Mouse (Mus musculus) heart, embryonic 13.5 days (tissue): Measurements from ENCODE around the gene Gm14190. TPM values are rescaled to one million over a fixed set of nuclear protein-coding genes. Genes with fewer than 3 reads are reported as not detected.
"Not testable (repeated sequence)": the region's sequence is repeated elsewhere in the genome, so short reads cannot be mapped to it uniquely, and the experiment has no call there.

Experiments
- ATAC-seq: fragments of 200-750 bp; cut with Nextera tagmentation; 2 replicates; pipeline ENCODE4 v1.8.0; 2017; ENCODE audit warnings: moderate TSS enrichment; ENCODE audit not compliant: insufficient number of reproducible peaks, low FRiP score, low TSS enrichment; ENCODE audit errors: extremely low read depth
- H3K27ac ChIP-seq: fragments of 300-500 bp; sonication (generic); replicated peaks from 2 replicates; pipeline ENCODE4 v1.5.1; 2015; ENCODE audit warnings: moderate library complexity, mild to moderate bottlenecking, inconsistent platforms
- H3K27me3 ChIP-seq: fragments of 300-500 bp; sonication (generic); replicated peaks from 2 replicates; pipeline ENCODE4 v1.6.1; 2015; ENCODE audit warnings: mild to moderate bottlenecking, inconsistent platforms
- H3K36me3 ChIP-seq: fragments of 300-500 bp; sonication (generic); 2 replicates; pipeline ENCODE4 v1.6.1; 2015; ENCODE audit warnings: mild to moderate bottlenecking, inconsistent platforms
- H3K4me1 ChIP-seq: fragments of 300-500 bp; sonication (generic); 2 replicates; pipeline ENCODE4 v1.6.1; 2015; ENCODE audit warnings: inconsistent platforms
- H3K4me2 ChIP-seq: fragments of 300-500 bp; sonication (generic); 2 replicates; pipeline ENCODE4 v1.6.1; 2015; ENCODE audit warnings: inconsistent platforms, mild to moderate bottlenecking, moderate library complexity
- H3K4me3 ChIP-seq: fragments of 300-500 bp; sonication (generic); 2 replicates; pipeline ENCODE4 v1.5.1; 2015; ENCODE audit warnings: moderate library complexity, mild to moderate bottlenecking, inconsistent platforms
- H3K9ac ChIP-seq: fragments of 300-500 bp; sonication (generic); 2 replicates; pipeline ENCODE4 v1.6.1; 2015; ENCODE audit warnings: inconsistent platforms, mild to moderate bottlenecking, moderate library complexity
- H3K9me3 ChIP-seq: fragments of 300-500 bp; sonication (generic); 2 replicates; pipeline ENCODE4 v1.6.1; 2016; ENCODE audit warnings: inconsistent platforms
- WGBS: fragments of 180-500 bp; shearing (Covaris S2); methylation state at CpG from one replicate; pipeline ENCODE4 v1.1.7; 2015; ENCODE audit warnings: mixed read lengths; 5-methylcytosine and 5-hydroxymethylcytosine counted together
- polyA plus RNA-seq: library from polyadenylated mRNA; unstranded; fragments of >200 nt; fragmentation: Nextera tagmentation; extraction: Ambion mirVana; gene quantifications from 2 replicates; pipeline ENCODE4 v1.2.1, GENCODE M21; 2015

Gene Gm14190
- polyA plus RNA-seq, 1 experiment from 2014 or later = not detected

DNA sequence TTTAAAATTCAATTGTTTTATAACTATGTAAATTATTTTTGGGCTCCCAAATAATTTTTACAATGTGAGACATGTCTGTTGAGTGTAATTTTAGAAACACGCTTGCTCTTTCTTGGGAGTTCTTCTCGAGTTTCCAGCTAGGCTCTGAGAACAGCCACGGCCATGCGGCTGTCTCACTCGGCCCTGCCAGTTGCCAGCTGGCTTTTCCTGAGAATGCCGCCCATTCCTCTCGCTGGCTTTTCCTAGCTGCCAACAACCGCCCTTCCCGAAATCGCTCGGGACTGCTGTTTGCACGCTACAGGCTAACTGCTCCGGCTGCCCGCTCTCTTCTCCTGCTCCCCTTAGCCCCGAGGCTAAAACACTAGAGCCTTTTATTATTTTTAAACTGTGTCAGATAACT lies 44.1 kb downstream of the Gm14190 start:
- WGBS = 79% methylated on average over 15 of the region's 15 CpGs
- no peak overlapping the region for H3K4me2 ChIP-seq
- no peaks in the 10 kb centered on the region for H3K36me3 ChIP-seq
- no peak overlapping the region for H3K9ac ChIP-seq
- no peak overlapping the region for H3K27ac ChIP-seq
- H3K4me3 ChIP-seq = no peak overlapping the region
- H3K4me1 ChIP-seq = no peaks in the 10 kb centered on the region
- no peak for ATAC-seq
- no peaks in the 10 kb centered on the region; the same call in 1 of the 2 replicates for H3K9me3 ChIP-seq
- peaks cover 3% of the 10 kb centered on the region for H3K27me3 ChIP-seq

DNA sequence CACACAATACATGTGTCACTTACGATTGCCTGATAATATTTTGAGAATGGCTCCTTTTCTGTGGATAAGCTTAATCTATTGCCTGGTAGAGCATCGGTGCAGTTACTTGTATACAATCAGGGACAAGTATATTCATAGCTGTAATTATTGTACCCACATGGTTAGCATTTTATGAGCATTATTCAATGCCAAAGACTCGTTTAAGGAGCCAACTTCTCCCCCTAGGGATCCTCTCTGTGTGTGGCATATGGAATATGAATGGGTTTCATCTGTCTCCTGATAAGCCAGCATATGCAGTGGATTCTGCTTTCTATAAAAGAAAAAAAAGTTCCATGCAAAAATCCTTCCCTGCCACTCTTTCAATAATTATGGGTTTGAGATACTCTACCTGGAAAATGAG lies 46.2 kb downstream of the Gm14190 start:
- 70% methylated on average over 3 of the region's 3 CpGs for whole genome bisulfite sequencing
- ATAC-seq = no peak
- Histone ChIP-seq H3K4me3 (no peak overlapping the region), H3K36me3 (no peaks in the 10 kb centered on the region), H3K9me3 (no peaks in the 10 kb centered on the region), H3K27me3 (peaks cover 3% of the 10 kb centered on the region), H3K27ac (no peak overlapping the region), H3K9ac (no peak overlapping the region), H3K4me2 (no peak overlapping the region), H3K4me1 (no peaks in the 10 kb centered on the region)

DNA sequence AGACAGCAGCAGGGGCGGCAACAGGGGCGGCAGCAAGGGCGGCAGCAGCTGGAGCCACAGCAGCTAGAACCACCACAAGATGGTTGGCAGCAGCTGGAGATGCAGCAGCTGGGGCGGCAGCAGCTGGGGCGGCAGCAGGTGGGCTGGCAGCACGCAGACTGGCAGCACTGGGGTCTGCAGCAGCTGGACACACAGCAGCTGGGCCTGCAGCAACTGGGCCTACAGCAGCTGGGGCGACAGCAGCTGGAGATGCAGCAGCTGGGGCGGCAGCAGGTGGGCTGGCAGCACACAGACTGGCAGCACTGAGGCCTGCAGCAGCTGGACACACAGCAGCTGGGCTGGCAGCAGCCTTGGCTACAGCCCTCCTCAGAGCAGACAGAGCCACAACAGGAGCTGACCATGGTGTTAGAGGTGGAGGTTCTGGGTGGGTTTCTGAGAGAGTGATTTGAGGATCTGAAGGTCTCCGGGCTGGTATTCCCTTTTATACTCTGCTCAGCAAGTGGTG lies 46.9 kb downstream of the Gm14190 start, which contains the start of gene Krtap4-7:
Krtap4-7 (minus strand) TSS at position 455 of the 505 bp plus-strand sequence.
- H3K4me3 ChIP-seq, H3K36me3 ChIP-seq, H3K9ac ChIP-seq, ATAC-seq, H3K27ac ChIP-seq, H3K4me2 ChIP-seq, H3K4me1 ChIP-seq, H3K27me3 ChIP-seq, H3K9me3 ChIP-seq: not testable (repeated sequence)
- 74% methylated on average over 9 of the region's 9 CpGs for WGBS

DNA sequence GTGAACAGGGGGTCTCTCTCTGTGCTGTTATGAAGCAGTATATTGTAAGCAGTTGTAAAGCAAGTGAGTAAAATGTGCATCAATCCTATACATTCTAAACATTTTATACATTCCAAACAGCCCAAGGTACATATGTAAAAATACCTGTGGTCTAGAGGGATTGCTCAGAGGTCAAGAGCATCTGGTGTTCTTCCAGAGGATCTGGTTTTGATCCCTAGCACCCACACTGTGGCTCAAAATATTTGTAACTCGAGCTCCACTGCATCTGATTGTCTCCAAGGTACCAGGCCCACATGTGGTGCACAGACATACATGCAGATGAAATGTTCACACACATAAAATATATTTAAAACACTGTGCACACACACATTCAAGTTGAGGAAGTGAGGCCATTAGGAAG lies 49.6 kb downstream of the Gm14190 start:
- peaks cover 3% of the 10 kb centered on the region; the same call in 1 of the 2 replicates for H3K4me1 ChIP-seq
- H3K27ac ChIP-seq = no peak overlapping the region
- 13% methylated on average over 1 of the region's 1 CpGs for WGBS
- no peaks in the 10 kb centered on the region for H3K36me3 ChIP-seq
- ATAC-seq = no peak
- peaks cover 3% of the 10 kb centered on the region; the same call in 1 of the 2 replicates for H3K27me3 ChIP-seq
- H3K9ac ChIP-seq = no peak overlapping the region
- H3K9me3 ChIP-seq = no peaks in the 10 kb centered on the region
- no peak overlapping the region for H3K4me3 ChIP-seq
- H3K4me2 ChIP-seq = no peak overlapping the region

Other genes starting within 250 kb of the Gm14190 start
- gene Krt23, start 197.6 kb downstream of the Gm14190 start, polyA plus RNA-seq = 0.52 and 0.57 TPM in 2 replicates
- not detected in 2 replicates for gene Krt39, start 169.4 kb downstream of the Gm14190 start, polyA plus RNA-seq
- not detected in 2 replicates for gene Krt40, start 147.6 kb downstream of the Gm14190 start, polyA plus RNA-seq
- gene Krtap3-3, start 139.9 kb downstream of the Gm14190 start, polyA plus RNA-seq = not detected in 2 replicates
- not detected in 2 replicates for gene Krtap3-2, start 133.9 kb downstream of the Gm14190 start, polyA plus RNA-seq
- not detected in 2 replicates for gene Gm11939, start 131.3 kb downstream of the Gm14190 start, polyA plus RNA-seq
- gene Krtap3-1, start 124.1 kb downstream of the Gm14190 start, polyA plus RNA-seq = not detected in 2 replicates
- gene Krtap1-5, start 109.7 kb downstream of the Gm14190 start, polyA plus RNA-seq = not detected in 2 replicates
- not detected in 2 replicates for gene Krtap1-4, start 107.1 kb downstream of the Gm14190 start, polyA plus RNA-seq
- not detected in 2 replicates for gene Krtap1-3, start 99.4 kb downstream of the Gm14190 start, polyA plus RNA-seq
- not detected in 2 replicates for gene Krtap9-3, start 92.6 kb downstream of the Gm14190 start, polyA plus RNA-seq
- gene Gm11938, start 87.4 kb downstream of the Gm14190 start, polyA plus RNA-seq = not detected in 2 replicates
- gene Gm11937, start 80.6 kb downstream of the Gm14190 start, polyA plus RNA-seq = not detected in 2 replicates
- not detected in 2 replicates for gene Krtap2-4, start 75.9 kb downstream of the Gm14190 start, polyA plus RNA-seq
- not detected in 2 replicates for gene Gm11562, start 70.3 kb downstream of the Gm14190 start, polyA plus RNA-seq
- not detected in 2 replicates for gene Krtap4-1, start 62.5 kb downstream of the Gm14190 start, polyA plus RNA-seq
- gene Krtap4-2, start 55.7 kb downstream of the Gm14190 start, polyA plus RNA-seq = not detected in 2 replicates
- gene Krtap4-7, start 46.7 kb downstream of the Gm14190 start, polyA plus RNA-seq = not detected in 2 replicates
- gene Gm11555, start 40.5 kb downstream of the Gm14190 start, polyA plus RNA-seq = not detected in 2 replicates
- gene Gm11563, start 31.8 kb downstream of the Gm14190 start, polyA plus RNA-seq = not detected in 2 replicates
- gene Krtap4-6, start 24.8 kb downstream of the Gm14190 start, polyA plus RNA-seq = not detected in 2 replicates
- gene Gm14180, start 43.5 kb upstream of the Gm14190 start, polyA plus RNA-seq = not detected in 2 replicates
- not detected in 2 replicates for gene Gm11595, start 82.2 kb upstream of the Gm14190 start, polyA plus RNA-seq
- gene Krtap4-8, start 90.0 kb upstream of the Gm14190 start, polyA plus RNA-seq = not detected in 2 replicates
- not detected in 2 replicates for gene Krtap4-9, start 94.5 kb upstream of the Gm14190 start, polyA plus RNA-seq
- not detected in 2 replicates for gene Gm11596, start 102.7 kb upstream of the Gm14190 start, polyA plus RNA-seq
- gene Gm11569, start 108.2 kb upstream of the Gm14190 start, polyA plus RNA-seq = not detected in 2 replicates
- gene Gm11554, start 113.7 kb upstream of the Gm14190 start, polyA plus RNA-seq = not detected in 2 replicates
- not detected in 2 replicates for gene Krtap4-13, start 119.2 kb upstream of the Gm14190 start, polyA plus RNA-seq
- not detected in 2 replicates for gene Gm11564, start 124.9 kb upstream of the Gm14190 start, polyA plus RNA-seq
- gene 2300003K06Rik, start 147.3 kb upstream of the Gm14190 start, polyA plus RNA-seq = not detected in 2 replicates
- not detected in 2 replicates for gene Krtap4-16, start 160.9 kb upstream of the Gm14190 start, polyA plus RNA-seq
- gene Gm11568, start 167.2 kb upstream of the Gm14190 start, polyA plus RNA-seq = not detected in 2 replicates
- gene Gm11559, start 173.7 kb upstream of the Gm14190 start, polyA plus RNA-seq = not detected in 2 replicates
- gene Krtap9-1, start 182.6 kb upstream of the Gm14190 start, polyA plus RNA-seq = not detected in 2 replicates
- not detected in 2 replicates for gene Gm11567, start 188.4 kb upstream of the Gm14190 start, polyA plus RNA-seq
- gene Krtap31-1, start 217.2 kb upstream of the Gm14190 start, polyA plus RNA-seq = not detected in 2 replicates
- not detected in 2 replicates for gene Gm11565, start 224.0 kb upstream of the Gm14190 start, polyA plus RNA-seq
- not detected in 2 replicates for gene Krtap31-2, start 245.6 kb upstream of the Gm14190 start, polyA plus RNA-seq